1 mouse cellular context compared by ENCODE assay signal in the genomic region with DNA sequence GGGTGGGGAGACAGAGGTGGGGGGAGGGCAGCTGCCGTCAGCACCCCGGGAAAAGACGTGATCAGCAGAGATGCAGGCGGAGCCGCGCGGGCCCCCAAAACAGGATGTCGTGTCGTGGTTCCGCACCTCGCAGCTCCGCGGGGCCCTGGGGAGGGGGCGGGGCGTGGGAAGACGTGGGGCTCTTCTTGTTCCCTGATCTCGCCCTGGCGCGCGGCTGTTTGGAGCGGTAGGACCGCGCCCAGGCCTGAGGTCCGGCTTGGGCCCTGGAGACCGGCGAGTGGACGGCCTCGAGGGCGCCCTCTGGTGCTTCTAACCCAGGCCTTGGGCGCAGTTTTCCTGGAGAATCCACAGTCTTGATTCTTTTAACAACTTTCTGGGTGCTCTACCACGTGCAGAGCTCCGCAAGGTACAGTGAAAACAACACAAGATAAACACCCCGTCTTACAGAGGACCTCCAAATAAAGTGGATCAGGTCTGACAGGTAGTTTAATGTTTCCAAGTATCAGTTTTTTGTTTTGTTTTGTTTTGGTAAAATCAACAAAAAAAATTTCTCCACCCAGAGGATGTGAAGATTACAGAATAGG.
A peak's percentile ranks its signal among the peaks of the same experiment; 100 is the strongest.
TF ChIP-seq lines count a peak whose summit lies in the region.

No protein-coding gene starts in this region.

TF ChIP-seq in CH12.LX, 34 proteins besides CTCF, POLR2A, EP300 and RAD21:
- TF ChIP-seq E2F4 (IDR thresholded peaks at IDR 0.05; ENCODE audit: insufficient replicate concordance, low read depth, low read length) (no peak), MAFK (IDR thresholded peaks at IDR 0.05; ENCODE audit: insufficient replicate concordance, low read length) (no peak), MEF2A (IDR thresholded peaks at IDR 0.05; ENCODE audit: borderline replicate concordance, low read depth, low read length) (no peak), IRF4 (IDR thresholded peaks at IDR 0.05; ENCODE audit: low read depth, low read length) (peak; percentile 48; the same call in 1 of the 2 replicates), CHD1 (IDR thresholded peaks at IDR 0.05; ENCODE audit: low read depth, low read length) (no peak), NELFE (IDR thresholded peaks at IDR 0.05; ENCODE audit: low read depth, low read length) (no peak), SIN3A (IDR thresholded peaks at IDR 0.05; ENCODE audit: low read length) (peak; percentile 49; the same call in 1 of the 2 replicates), CHD2 (IDR thresholded peaks at IDR 0.05; ENCODE audit: low read length) (peak; percentile 54; the same call in 1 of the 2 replicates), PAX5 (IDR thresholded peaks at IDR 0.05; ENCODE audit: low read length) (no peak), KAT2A (IDR thresholded peaks at IDR 0.05; ENCODE audit: insufficient replicate concordance, low read length) (0 out of 2 replicates have a peak, but pooled peaks have one; percentile 30), USF2 (conservative IDR thresholded peaks at IDR 0.05; ENCODE audit: low read depth, low read length) (no peak), TBP (conservative IDR thresholded peaks at IDR 0.05; ENCODE audit: low read depth, low read length) (no peak; the same call in 1 of the 2 replicates), UBTF (IDR thresholded peaks at IDR 0.05; ENCODE audit: low read depth, low read length) (0 out of 2 replicates have a peak, but pooled peaks have one; percentile 60), SMC3 (IDR thresholded peaks at IDR 0.05; ENCODE audit: low read depth, low read length) (peak; percentile 81), USF1 (IDR thresholded peaks at IDR 0.05; ENCODE audit: low read depth, low read length) (no peak), GABPA (IDR thresholded peaks at IDR 0.05; ENCODE audit: insufficient replicate concordance, low read depth, low read length) (no peak), MAX (IDR thresholded peaks at IDR 0.05; ENCODE audit: low read length) (peak; percentile 74; the same call in 1 of the 2 replicates), POLR2AphosphoS2 (IDR thresholded peaks at IDR 0.05; ENCODE audit: low read depth, low read length) (no peak), ZKSCAN1 (IDR thresholded peaks at IDR 0.05; ENCODE audit: borderline replicate concordance, low read depth, low read length) (no peak), RCOR1 (conservative IDR thresholded peaks at IDR 0.05; ENCODE audit: low read depth, low read length) (0 out of 2 replicates have a peak, but pooled peaks have one; percentile 66), MXI1 (IDR thresholded peaks at IDR 0.05; ENCODE audit: low read depth, low read length) (peak; percentile 77; the same call in 1 of the 2 replicates), TCF12 (IDR thresholded peaks at IDR 0.05; ENCODE audit: low read depth, low read length) (peak; percentile 19; the same call in 1 of the 2 replicates), JUND (conservative IDR thresholded peaks at IDR 0.05; ENCODE audit: low read depth, low read length) (no peak), NRF1 (IDR thresholded peaks at IDR 0.05; ENCODE audit: low read depth, low read length) (no peak), ZC3H11A (IDR thresholded peaks at IDR 0.05; ENCODE audit: low read depth, low read length) (no peak), BHLHE40 (IDR thresholded peaks at IDR 0.05; ENCODE audit: low read depth, low read length) (no peak; the same call in 1 of the 2 replicates), ZNF384 (IDR thresholded peaks at IDR 0.05; ENCODE audit: low read depth, low read length) (no peak), MAZ (IDR thresholded peaks at IDR 0.05; ENCODE audit: low read depth, low read length) (no peak; the same call in 1 of the 2 replicates), ELF1 (IDR thresholded peaks at IDR 0.05; ENCODE audit: low read depth, low read length) (peak; percentile 56; the same call in 1 of the 2 replicates), MYC (IDR thresholded peaks at IDR 0.05; ENCODE audit: low read depth, low read length) (peak; percentile 72), JUN (IDR thresholded peaks at IDR 0.05; ENCODE audit: insufficient read depth, low read depth, low read length) (no peak), HCFC1 (IDR thresholded peaks at IDR 0.05; ENCODE audit: low read depth, low read length) (peak; percentile 30; the same call in 1 of the 2 replicates), ZMIZ1 (IDR thresholded peaks at IDR 0.05; ENCODE audit: low read depth, low read length) (peak; percentile 58), ETS1 (conservative IDR thresholded peaks at IDR 0.05; ENCODE audit: low read depth, low read length) (peak; percentile 68; the same call in 1 of the 2 replicates)
